In genomic region chr1:128765142-128765541, GRCm38 (mm10) we compare ENCODE assay signal across 25 mouse cellular contexts.
"Had no signal": no experiment of that assay in that cellular context is flagged by ENCODE, and none has a peak within 500 bp of the region (broad histone marks: within the 10 kb centered on the region; RNA-seq: fewer than 3 reads in every experiment).

No protein-coding gene starts in this region.

- H3K9ac ChIP-seq: heart, embryonic 12.5 days; hindbrain, embryonic 14.5 days; kidney, embryonic 15.5 days; limb, embryonic 13.5 days; limb, embryonic 15.5 days; liver, embryonic 12.5 days; liver, embryonic 14.5 days had no signal

- H3K27me3 ChIP-seq: heart, embryonic 12.5 days; kidney, embryonic 15.5 days; limb, embryonic 13.5 days; limb, embryonic 15.5 days; liver, embryonic 12.5 days had no signal

- H3K36me3 ChIP-seq: heart, embryonic 10.5 days; heart, embryonic 12.5 days; kidney, embryonic 15.5 days; limb, embryonic 13.5 days; limb, embryonic 15.5 days; liver, embryonic 12.5 days had no signal

- DNase-seq: gastrocnemius, adult 2 months; gastrocnemius, postnatal 10 days; gastrocnemius, postnatal 36 days; heart, adult 18-20 months; heart, postnatal 10 days; heart, postnatal 36 days; kidney, adult 11 months; kidney, adult 2 months; kidney, adult 9 months; kidney, postnatal 14 days; kidney, postnatal 36 days; layer of hippocampus, adult 9-11 months; layer of hippocampus, postnatal 36 days; left cerebral cortex, postnatal 4 days had no signal

- H3K27ac ChIP-seq: gastrocnemius, adult 2 months; heart, embryonic 10.5 days; hindbrain, embryonic 14.5 days; kidney, embryonic 15.5 days; kidney, postnatal 0 days; limb, embryonic 13.5 days; limb, embryonic 15.5 days; liver, embryonic 12.5 days; liver, embryonic 14.5 days had no signal

- H3K4me1 ChIP-seq: heart, embryonic 10.5 days; heart, embryonic 12.5 days; kidney, embryonic 15.5 days; limb, embryonic 13.5 days; limb, embryonic 15.5 days; liver, embryonic 12.5 days had no signal

- H3K4me2 ChIP-seq: heart, embryonic 12.5 days; hindbrain, embryonic 14.5 days; kidney, embryonic 15.5 days; limb, embryonic 13.5 days; limb, embryonic 15.5 days; liver, embryonic 12.5 days had no signal

- H3K4me3 ChIP-seq: gastrocnemius, adult 2 months; heart, embryonic 10.5 days; heart, embryonic 12.5 days; kidney, embryonic 15.5 days; limb, embryonic 13.5 days; limb, embryonic 15.5 days; liver, embryonic 12.5 days had no signal

- H3K9me3 ChIP-seq: heart, embryonic 10.5 days; heart, embryonic 12.5 days; kidney, embryonic 15.5 days; limb, embryonic 13.5 days; limb, embryonic 15.5 days; liver, embryonic 12.5 days had no signal

- ATAC-seq: hindbrain, embryonic 16.5 days; intestine, embryonic 16.5 days; liver, embryonic 12.5 days had no signal
